Mouse (Mus musculus): ENCODE results near the gene Adam25.
"Not testable (repeated sequence)": the region's sequence is repeated elsewhere in the genome, so short reads cannot be mapped to it uniquely, and the experiment has no call there.

- not testable (repeated sequence) for TF ChIP-seq CTCF (IDR thresholded peaks at IDR 0.05; ENCODE audit: low read depth, low read length); POLR2A (IDR thresholded peaks at IDR 0.05; ENCODE audit: extremely low read depth, insufficient read depth, low read length)
Observed at GRCm38 (mm10) chr8:40715406-40715805, 36.6 kb upstream of the Adam25 start.
